Mouse (Mus musculus) limb, embryonic 11.5 days (tissue): Measurements from ENCODE around the gene Igf2bp3. TPM values are rescaled to one million over a fixed set of nuclear protein-coding genes. Genes with fewer than 3 reads are reported as not detected.

Experiments used
- ATAC-seq: fragments of 200-750 bp; cut with Nextera tagmentation; 2 replicates; pipeline ENCODE4 v1.8.0; 2017; ENCODE audit warnings: low read depth; ENCODE audit not compliant: insufficient number of reproducible peaks, low FRiP score, low TSS enrichment
- DNase-seq: peaks from one replicate; pipeline ENCODE4 v3.0.0-alpha.2; 2015; ENCODE audit warnings: low spot score
- H3K27ac ChIP-seq: fragments of 300-500 bp; sonication (generic); replicated peaks from 2 replicates; pipeline ENCODE4 v1.5.1; 2014; ENCODE audit warnings: low read depth, mild to moderate bottlenecking, low read length
- H3K27me3 ChIP-seq: fragments of 300-500 bp; sonication (generic); 2 replicates; pipeline ENCODE4 v1.6.1; 2014; ENCODE audit warnings: mild to moderate bottlenecking, low read length, mixed read lengths; ENCODE audit not compliant: control insufficient read depth, insufficient read depth
- H3K36me3 ChIP-seq: fragments of 300-500 bp; sonication (generic); 2 replicates; pipeline ENCODE4 v1.6.1; 2014; ENCODE audit warnings: mild to moderate bottlenecking, low read length, moderate library complexity, mixed read lengths; ENCODE audit not compliant: control insufficient read depth, insufficient read depth
- H3K4me1 ChIP-seq: fragments of 300-500 bp; sonication (generic); 2 replicates; pipeline ENCODE4 v1.6.1; 2014; ENCODE audit warnings: low read length, mixed read lengths; ENCODE audit not compliant: control insufficient read depth, insufficient read depth
- H3K4me2 ChIP-seq: fragments of 300-500 bp; sonication (generic); 2 replicates; pipeline ENCODE4 v1.6.1; 2014; ENCODE audit warnings: low read depth, mild to moderate bottlenecking, moderate library complexity; ENCODE audit not compliant: severe bottlenecking
- H3K4me3 ChIP-seq: fragments of 300-500 bp; sonication (generic); 2 replicates; pipeline ENCODE4 v1.5.1; 2014; ENCODE audit warnings: low read depth, low read length
- H3K9ac ChIP-seq: fragments of 300-500 bp; sonication (generic); 2 replicates; pipeline ENCODE4 v1.6.1; 2014; ENCODE audit warnings: mild to moderate bottlenecking, low read length
- H3K9me3 ChIP-seq: fragments of 300-500 bp; sonication (generic); 2 replicates; pipeline ENCODE4 v1.6.1; 2016; ENCODE audit warnings: low read length; ENCODE audit not compliant: control insufficient read depth
- WGBS: fragments of 180-500 bp; shearing (Covaris S2); extraction: QIAGEN DNeasy Blood & Tissue Kit; methylation state at CpG from one replicate; pipeline ENCODE4 v1.1.7; 2014; 5-methylcytosine and 5-hydroxymethylcytosine counted together
- polyA plus RNA-seq: library from polyadenylated mRNA; unstranded; fragments of >200 nt; fragmentation: Nextera tagmentation; extraction: Ambion mirVana; gene quantifications from 2 replicates; pipeline ENCODE4 v1.2.1, GENCODE M21; 2014

The Igf2bp3 gene
- polyA plus RNA-seq, 1 experiment from 2014 or later: 140 TPM

GRCm38 (mm10) chr6:49146461-49146860 is 68.3 kb downstream of the Igf2bp3 start:
- ATAC-seq (no peak), DNase-seq (no peak)
- H3K27me3 ChIP-seq: no peaks in the 10 kb centered on the region
- no peaks in the 10 kb centered on the region for H3K4me1 ChIP-seq
- no peak overlapping the region for H3K4me2 ChIP-seq
- H3K36me3 ChIP-seq: no peaks in the 10 kb centered on the region
- no peak overlapping the region for H3K27ac ChIP-seq
- WGBS: 97% methylated on average over 2 of the region's 2 CpGs
- H3K9ac ChIP-seq: no peak overlapping the region
- H3K9me3 ChIP-seq: no peaks in the 10 kb centered on the region
- H3K4me3 ChIP-seq: no peak overlapping the region

GRCm38 (mm10) chr6:49142428-49142827 is 72.3 kb downstream of the Igf2bp3 start:
- DNase-seq: no peak
- WGBS: 87% methylated on average over 9 of the region's 9 CpGs

GRCm38 (mm10) chr6:49141125-49141524 is 73.6 kb downstream of the Igf2bp3 start:
- DNase-seq (no peak), ATAC-seq (no peak)
- Histone ChIP-seq H3K4me3 (no peak overlapping the region), H3K27ac (no peak overlapping the region), H3K27me3 (no peaks in the 10 kb centered on the region), H3K4me1 (no peaks in the 10 kb centered on the region), H3K4me2 (no peak overlapping the region), H3K36me3 (no peaks in the 10 kb centered on the region), H3K9me3 (no peaks in the 10 kb centered on the region), H3K9ac (no peak overlapping the region)
- 89% methylated on average over 5 of the region's 5 CpGs for WGBS

More at GRCm38 (mm10) chr6:49142428-49142827, 72.3 kb downstream of the Igf2bp3 start:
- H3K4me3 ChIP-seq: no peak overlapping the region
- no peak for ATAC-seq
- no peaks in the 10 kb centered on the region for H3K4me1 ChIP-seq
- no peak overlapping the region for H3K9ac ChIP-seq
- H3K27me3 ChIP-seq: no peaks in the 10 kb centered on the region
- no peak overlapping the region for H3K4me2 ChIP-seq
- no peak overlapping the region for H3K27ac ChIP-seq
- no peaks in the 10 kb centered on the region for H3K36me3 ChIP-seq
- H3K9me3 ChIP-seq: no peaks in the 10 kb centered on the region

- Histone ChIP-seq H3K36me3 (no peaks in the 10 kb centered on the region), H3K27ac (no peak overlapping the region), H3K4me3 (no peak overlapping the region), H3K9me3 (no peaks in the 10 kb centered on the region), H3K27me3 (no peaks in the 10 kb centered on the region), H3K9ac (no peak overlapping the region), H3K4me1 (peaks cover 2% of the 10 kb centered on the region; the same call in 1 of the 2 replicates), H3K4me2 (no peak overlapping the region)
- ATAC-seq (no peak), DNase-seq (no peak)
- 89% methylated on average over 17 of the region's 17 CpGs for WGBS
Observed at GRCm38 (mm10) chr6:49138159-49139051, 76.4 kb downstream of the Igf2bp3 start.

- WGBS: 74% methylated on average over 5 of the region's 5 CpGs
- DNase-seq: no peak
Observed at GRCm38 (mm10) chr6:49136739-49137138, 78.0 kb downstream of the Igf2bp3 start.

GRCm38 (mm10) chr6:49132352-49133090 is 82.2 kb downstream of the Igf2bp3 start:
- H3K9me3 ChIP-seq: no peaks in the 10 kb centered on the region
- no peak for DNase-seq
- no peak overlapping the region for H3K9ac ChIP-seq
- ATAC-seq: no peak
- peaks cover 2% of the 10 kb centered on the region; the same call in 1 of the 2 replicates for H3K4me1 ChIP-seq
- no peak overlapping the region for H3K27ac ChIP-seq
- H3K4me2 ChIP-seq: no peak overlapping the region
- WGBS: 60% methylated on average over 6 of the region's 6 CpGs
- H3K36me3 ChIP-seq: no peaks in the 10 kb centered on the region
- H3K27me3 ChIP-seq: no peaks in the 10 kb centered on the region
- no peak overlapping the region for H3K4me3 ChIP-seq

More at GRCm38 (mm10) chr6:49136739-49137138, 78.0 kb downstream of the Igf2bp3 start:
- Histone ChIP-seq H3K36me3 (no peaks in the 10 kb centered on the region), H3K4me3 (no peak overlapping the region), H3K4me1 (peaks cover 2% of the 10 kb centered on the region; the same call in 1 of the 2 replicates), H3K9me3 (no peaks in the 10 kb centered on the region), H3K9ac (no peak overlapping the region), H3K27ac (no peak overlapping the region), H3K27me3 (no peaks in the 10 kb centered on the region), H3K4me2 (no peak overlapping the region)
- no peak for ATAC-seq

GRCm38 (mm10) chr6:49131855-49132254 is 82.9 kb downstream of the Igf2bp3 start:
- H3K36me3 ChIP-seq: no peaks in the 10 kb centered on the region
- WGBS: 86% methylated on average over 9 of the region's 9 CpGs
- no peak for DNase-seq
- H3K27me3 ChIP-seq: no peaks in the 10 kb centered on the region
- no peak for ATAC-seq
- H3K4me3 ChIP-seq: no peak overlapping the region
- no peaks in the 10 kb centered on the region for H3K9me3 ChIP-seq
- H3K9ac ChIP-seq: no peak overlapping the region
- H3K4me2 ChIP-seq: no peak overlapping the region
- no peak overlapping the region for H3K27ac ChIP-seq
- H3K4me1 ChIP-seq: peaks cover 2% of the 10 kb centered on the region; the same call in 1 of the 2 replicates

- DNase-seq (no peak), ATAC-seq (no peak)
- Histone ChIP-seq H3K9ac (no peak overlapping the region), H3K4me2 (no peak overlapping the region), H3K9me3 (no peaks in the 10 kb centered on the region), H3K4me1 (no peaks in the 10 kb centered on the region), H3K27ac (no peak overlapping the region), H3K4me3 (no peak overlapping the region), H3K27me3 (no peaks in the 10 kb centered on the region), H3K36me3 (no peaks in the 10 kb centered on the region; the same call in 1 of the 2 replicates)
Observed at GRCm38 (mm10) chr6:49130328-49130727, 84.4 kb downstream of the Igf2bp3 start.
